Mouse (Mus musculus) gonadal fat pad, adult 2 months (tissue): ENCODE results near the gene Cda. TPM values are rescaled to one million over a fixed set of nuclear protein-coding genes. Genes with fewer than 3 reads are reported as not detected.

ENCODE experiments used
- DNase-seq: peaks from one replicate; pipeline ENCODE4 v3.0.0-alpha.2; 2012; ENCODE audit warnings: low read depth
- polyA plus RNA-seq: library from polyadenylated mRNA; depleted of rRNA; stranded (reverse); fragments of >200 nt; gene quantifications from 2 replicates; pipeline ENCODE4 v1.2.3, GENCODE M21; 2012; rRNA removed

Cda gene
- polyA plus RNA-seq, 1 experiment, result 13.4 TPM

DNA sequence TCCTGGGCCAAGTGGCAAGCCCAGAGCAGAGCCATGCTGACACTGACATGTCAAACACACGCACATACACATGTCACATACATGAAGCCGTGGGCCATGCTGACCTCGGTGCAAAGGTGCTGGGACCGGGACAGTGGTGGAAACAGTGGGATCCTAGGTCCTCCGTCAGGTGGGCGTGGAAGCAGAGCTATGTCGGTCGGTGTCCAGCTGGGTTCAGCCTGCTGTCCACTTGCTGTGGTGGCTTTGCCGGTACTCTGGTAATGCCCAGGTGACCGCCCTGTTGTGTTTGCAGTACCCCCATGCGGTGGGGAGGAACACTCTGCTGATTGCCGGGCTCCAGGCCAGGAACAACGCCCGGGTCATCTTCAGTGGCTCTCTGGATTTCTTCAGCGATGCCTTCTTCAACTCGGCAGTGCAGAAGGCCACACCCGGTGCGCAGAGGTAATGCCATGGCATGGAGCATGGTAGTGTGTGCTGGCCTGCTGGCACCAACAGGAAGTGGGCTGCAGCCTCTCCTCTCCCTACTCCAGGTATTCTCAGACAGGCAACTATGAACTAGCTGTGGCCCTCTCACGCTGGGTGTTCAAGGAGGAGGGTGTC, 57.4 kb downstream of the Cda start:
- DNase-seq, result no peak

DNA sequence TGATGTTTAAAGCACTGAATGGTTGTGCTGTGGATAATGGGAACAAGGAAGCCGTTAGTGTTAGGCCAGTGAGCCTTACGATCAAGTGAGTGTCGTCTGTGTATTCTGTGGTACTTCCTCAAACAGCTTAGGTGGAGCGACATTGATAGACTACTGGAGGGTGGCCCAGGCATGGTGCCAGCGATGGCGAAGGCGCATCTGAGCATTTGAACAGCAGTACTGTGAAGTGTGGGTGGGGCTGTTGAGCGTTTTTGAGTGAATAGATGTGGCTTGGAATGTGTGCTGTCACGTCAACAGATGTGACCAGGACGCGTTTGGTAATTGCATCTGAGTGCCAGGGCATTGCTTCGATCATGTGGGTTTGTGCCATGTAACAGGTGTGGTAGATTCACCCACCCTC, 60.1 kb downstream of the Cda start:
- DNase-seq, result no peak

DNA sequence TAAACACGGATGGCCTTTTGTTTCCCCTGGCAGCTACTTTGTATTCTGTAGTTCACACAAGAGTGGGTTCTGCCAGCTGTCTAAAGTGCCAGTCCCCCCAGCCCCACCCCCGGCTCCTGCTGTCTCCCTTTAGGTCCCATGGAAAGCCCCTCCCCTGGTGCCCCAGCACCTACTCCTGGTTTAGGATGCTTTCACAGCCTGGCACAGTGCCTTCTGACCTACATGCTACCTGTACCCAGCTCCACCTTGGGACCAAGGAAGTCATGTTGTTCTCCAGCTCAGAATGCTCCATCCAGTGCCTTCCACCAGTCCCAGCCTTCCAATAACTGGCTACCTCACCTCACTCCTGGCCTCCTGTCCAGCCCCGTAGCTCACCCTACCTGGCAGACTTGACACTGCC, 60.8 kb downstream of the Cda start:
- DNase-seq, result no peak

DNA sequence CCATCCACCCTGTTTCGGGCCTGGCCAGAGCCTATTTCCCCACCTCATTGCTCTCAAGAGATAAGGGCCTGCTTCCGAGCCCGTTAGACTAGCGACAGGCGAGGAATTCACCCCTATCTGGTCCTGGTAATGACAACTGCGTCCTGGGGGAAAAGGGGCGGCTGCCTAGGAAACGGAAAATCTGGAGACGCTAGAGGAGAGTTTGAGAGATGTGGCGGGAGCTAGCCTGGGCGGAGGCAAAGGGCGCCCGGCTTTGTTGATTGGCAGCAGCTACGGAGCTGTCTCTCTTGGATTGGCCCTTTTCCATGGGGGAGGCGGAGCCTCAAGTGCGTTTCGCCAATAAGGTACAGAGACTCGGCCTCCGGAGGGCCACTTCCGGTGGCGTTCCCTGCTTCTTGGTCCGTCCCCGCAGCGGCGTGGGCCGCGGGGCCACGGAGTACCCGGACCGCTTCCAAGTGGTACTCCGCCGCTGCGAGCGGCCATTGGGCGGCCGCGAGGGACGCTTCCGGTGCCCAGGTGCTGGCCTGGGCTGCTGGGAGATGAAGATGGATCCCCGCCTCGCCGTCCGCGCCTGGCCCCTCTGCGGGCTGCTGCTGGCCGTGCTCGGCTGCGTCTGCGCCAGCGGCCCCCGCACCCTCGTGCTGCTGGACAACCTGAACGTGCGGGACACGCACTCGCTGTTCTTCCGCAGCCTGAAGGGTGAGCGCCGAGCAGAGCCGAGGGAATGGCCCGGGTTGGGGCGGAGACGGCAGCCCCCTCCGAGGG, 63.3 kb downstream of the Cda start, which contains the start of gene Ddost:
Gene Ddost (plus strand): TSS at position 391 of the 765 bp plus-strand sequence.
- DNase-seq, result peak; percentile 85

DNA sequence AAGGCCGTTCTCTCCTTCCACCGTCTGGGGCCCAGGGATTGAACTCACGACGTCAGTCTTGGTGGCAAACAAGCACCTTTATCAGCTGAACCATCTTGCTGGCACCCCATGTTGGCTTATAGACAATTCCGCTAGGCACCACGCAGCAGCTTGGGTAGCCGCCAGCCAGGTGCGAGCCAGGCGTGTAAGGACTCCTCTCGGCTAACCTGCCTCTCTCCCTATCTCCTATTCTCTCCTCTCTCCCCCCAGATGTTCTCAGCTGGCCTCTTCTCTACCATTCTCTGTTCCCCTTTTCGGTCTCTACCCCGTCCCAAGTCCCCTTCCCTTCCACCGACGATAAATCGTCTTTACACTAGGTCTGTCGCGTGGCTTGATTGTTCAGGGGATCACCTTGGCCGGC, 64.0 kb downstream of the Cda start:
- no peak for DNase-seq

DNA sequence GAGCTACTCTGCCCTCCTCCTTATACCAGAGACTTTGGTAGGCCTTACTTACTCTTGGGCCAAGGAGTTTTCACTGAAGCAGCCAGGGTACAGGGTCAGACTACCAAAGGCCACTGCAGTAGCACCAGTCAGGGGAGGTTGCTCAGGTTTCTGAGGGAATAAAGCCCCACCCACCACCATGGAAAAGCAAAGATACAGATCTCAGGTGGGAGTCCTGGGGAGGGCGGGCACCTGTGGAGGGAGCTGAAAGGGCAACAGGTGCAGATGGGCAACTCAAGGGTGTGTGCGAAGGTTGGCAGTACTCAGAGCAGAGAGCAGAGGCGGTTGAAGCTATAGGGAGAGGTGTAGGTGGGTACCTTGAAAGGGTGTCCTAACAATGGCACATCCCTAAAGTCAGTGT, 64.8 kb downstream of the Cda start:
- no peak for DNase-seq

DNA sequence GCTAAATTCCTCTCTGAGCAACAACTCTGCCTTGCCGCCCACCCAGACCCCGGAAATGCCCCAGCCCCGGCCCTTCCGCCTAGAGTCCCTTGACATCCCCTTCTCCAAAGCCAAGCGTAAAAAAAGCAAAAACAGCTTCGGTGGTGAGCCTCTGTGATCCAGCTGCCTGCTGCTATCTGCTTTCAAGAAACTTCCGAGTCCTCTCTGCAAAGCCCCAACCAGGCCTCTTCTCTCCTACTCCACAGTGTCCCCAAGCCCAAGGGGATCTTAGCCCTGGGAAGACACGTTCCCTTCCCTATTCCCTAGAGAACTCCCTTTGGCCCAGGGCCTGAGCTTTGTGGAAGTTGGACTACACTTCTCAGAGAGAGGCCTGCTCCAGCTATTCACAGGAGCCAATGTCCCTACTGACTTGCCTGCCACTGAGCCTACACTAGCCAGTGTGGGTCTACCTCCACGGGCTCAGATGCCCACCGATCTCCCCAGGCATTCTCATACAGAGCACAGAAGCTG, 66.5 kb downstream of the Cda start:
- no peak for DNase-seq

DNA sequence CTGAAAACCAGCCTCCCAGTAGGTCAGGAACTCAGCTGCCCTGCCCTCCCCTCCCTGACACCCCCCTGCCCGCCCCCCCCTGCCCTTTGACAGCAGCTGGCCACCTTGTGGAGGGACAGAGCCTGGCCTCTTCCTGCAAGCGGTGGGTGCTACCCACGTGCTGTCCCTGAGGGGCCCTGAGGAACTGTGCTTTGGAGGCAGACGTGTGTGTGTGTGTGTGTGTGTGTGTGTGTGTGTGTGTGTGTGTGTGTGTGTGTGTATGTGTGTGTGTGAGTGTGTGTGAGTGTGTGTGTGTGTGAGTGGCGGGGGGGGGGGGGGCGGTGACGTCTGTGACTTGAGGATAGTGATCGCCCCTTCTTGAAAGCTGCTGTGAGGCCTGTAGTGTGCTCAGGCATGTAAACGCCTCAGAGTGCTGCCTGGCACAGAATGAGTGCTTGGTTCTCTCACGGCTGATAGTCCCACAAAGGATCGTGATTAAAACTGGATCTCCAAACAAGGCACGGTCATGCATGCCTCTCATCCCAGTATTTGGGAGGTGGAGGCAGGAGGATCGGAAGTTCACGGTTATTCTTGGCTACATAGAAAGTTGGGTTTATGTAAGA, 73.7 kb downstream of the Cda start:
- no peak for DNase-seq

DNA sequence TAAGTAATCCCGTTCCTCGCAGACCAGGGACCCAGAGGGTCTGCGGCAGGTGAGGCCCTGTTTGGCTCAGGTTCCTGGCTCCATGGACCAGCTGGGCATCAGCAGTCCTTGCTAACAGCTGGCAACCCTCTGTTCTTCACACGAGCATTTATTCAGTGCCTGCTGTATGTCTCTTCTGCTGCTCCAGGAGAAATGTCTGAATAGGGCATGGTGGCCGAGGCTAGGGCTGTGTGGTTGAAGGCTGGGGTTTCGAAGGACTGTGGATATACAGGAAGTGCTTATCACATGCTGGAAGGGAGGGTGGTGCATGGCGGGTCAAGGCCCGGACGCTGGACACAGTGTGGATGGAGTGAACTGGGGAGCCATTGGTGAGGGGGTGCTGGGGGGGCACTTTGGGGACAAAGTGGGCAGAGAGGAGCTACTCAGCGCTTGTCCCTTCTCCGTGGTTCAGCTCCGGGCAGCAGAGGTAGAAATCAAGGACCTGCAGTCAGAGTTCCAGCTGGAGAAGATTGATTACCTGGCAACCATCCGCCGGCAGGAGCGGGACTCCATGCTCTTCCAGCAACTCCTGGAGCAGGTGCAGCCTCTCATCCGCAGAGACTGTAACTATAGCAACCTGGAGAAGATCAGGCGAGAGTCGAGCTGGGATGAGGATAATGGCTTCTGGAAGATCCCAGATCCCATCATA, 74.4 kb downstream of the Cda start:
- no peak for DNase-seq

DNA sequence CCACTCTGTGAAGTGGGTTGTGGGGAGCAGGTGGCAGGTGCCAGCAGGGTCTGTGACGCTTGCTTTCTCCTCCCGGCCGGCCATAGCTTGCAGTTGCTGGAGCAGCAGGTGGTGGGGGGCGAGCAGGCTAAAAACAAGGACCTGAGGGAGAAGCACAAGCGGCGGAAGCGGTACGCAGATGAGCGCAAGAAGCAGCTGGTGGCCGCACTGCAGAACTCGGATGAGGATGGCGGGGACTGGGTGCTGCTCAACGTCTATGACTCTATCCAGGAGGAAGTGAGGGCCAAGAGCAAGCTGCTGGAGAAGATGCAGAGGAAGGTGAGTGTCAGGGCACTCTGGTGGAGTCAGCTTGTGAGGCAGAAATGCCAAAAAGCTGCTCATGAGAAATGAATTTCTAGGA, 75.8 kb downstream of the Cda start:
- DNase-seq, result no peak

DNA sequence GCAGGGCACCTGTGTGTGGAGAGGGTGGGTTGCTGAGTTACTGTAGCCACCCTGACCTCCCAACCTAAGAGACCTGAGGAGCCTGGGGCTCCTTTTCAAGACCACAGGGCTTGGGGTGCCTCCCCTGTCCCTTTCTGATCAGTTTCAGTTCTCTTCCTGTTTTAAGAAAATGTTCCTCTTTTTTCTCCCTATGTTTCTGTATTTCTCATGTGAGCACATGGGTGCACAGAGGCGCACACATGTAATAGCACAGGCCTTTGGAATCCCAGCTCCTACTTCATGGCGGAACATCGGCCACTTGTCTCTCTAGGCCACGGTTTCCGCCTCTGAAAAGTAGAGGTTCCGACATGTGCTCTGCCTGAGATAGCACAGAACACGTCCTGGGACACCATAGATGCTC, 79.1 kb downstream of the Cda start:
- DNase-seq, result no peak

Other genes with a start within 250 kb of the Cda start
- gene Hp1bp3, start 151.7 kb downstream of the Cda start, polyA plus RNA-seq, result 59.8 and 63.2 TPM in 2 replicates
- gene Sh2d5, start 117.6 kb downstream of the Cda start, polyA plus RNA-seq, result 7.9 and 8.5 TPM in 2 replicates
- 6.2 and 7.1 TPM in 2 replicates for gene Kif17, start 117.6 kb downstream of the Cda start, polyA plus RNA-seq
- gene Ddost, start 63.3 kb downstream of the Cda start, polyA plus RNA-seq, result 277 and 404 TPM in 2 replicates
- 153 and 172 TPM in 2 replicates for gene Pink1, start 41.7 kb downstream of the Cda start, polyA plus RNA-seq
- gene Fam43b, start 28.5 kb upstream of the Cda start, polyA plus RNA-seq, result not detected in 2 replicates
- 19.4 and 19.6 TPM in 2 replicates for gene Mul1, start 66.7 kb upstream of the Cda start, polyA plus RNA-seq
- gene Camk2n1, start 86.3 kb upstream of the Cda start, polyA plus RNA-seq, result 6.6 and 11.1 TPM in 2 replicates